ENCODE assay signal across 17 mouse cellular contexts in genomic region chr4:24785757-24786532, GRCm38 (mm10).
"Had no signal": no experiment of that assay in that cellular context is flagged by ENCODE, and none has a peak within 500 bp of the region (broad histone marks: within the 10 kb centered on the region; RNA-seq: fewer than 3 reads in every experiment).

No protein-coding gene starts in this region.

- H3K27me3 ChIP-seq: liver, embryonic 13.5 days had no signal

- H3K4me1 ChIP-seq: liver, embryonic 13.5 days had no signal

- H3K36me3 ChIP-seq: liver, embryonic 13.5 days had no signal

- H3K9ac ChIP-seq: liver, embryonic 13.5 days had no signal

- H3K4me3 ChIP-seq: left cerebral cortex, adult 2 months; liver, embryonic 13.5 days had no signal

- H3K9me3 ChIP-seq: liver, embryonic 13.5 days had no signal

- H3K27ac ChIP-seq: kidney, postnatal 0 days; left cerebral cortex, adult 2 months; liver, embryonic 13.5 days had no signal

- H3K4me2 ChIP-seq: liver, embryonic 13.5 days; midbrain, embryonic 11.5 days had no signal

- DNase-seq: kidney, adult 8-10 months; kidney, postnatal 25 days; layer of hippocampus, postnatal 36 days; liver, embryonic 13.5 days; lung, adult 2 months; lung, postnatal 14 days; lung, postnatal 4 days; midbrain, embryonic 14.5 days; retina, postnatal 1 day; right cerebral cortex, postnatal 25 days; spleen, adult 18-20 months; thymus, adult 2 months; thymus, postnatal 14 days; thymus, postnatal 4 days had no signal
